Mouse (Mus musculus) G1E (cell line): ENCODE results near the gene Atp7a.

Experiments
- CTCF ChIP-seq: IDR thresholded peaks from 2 replicates; pipeline ENCODE4 v1.5.1; 2012; ENCODE audit warnings: low read depth, low read length, inconsistent platforms, mixed read lengths
- GATA1 ChIP-seq: IDR thresholded peaks from 2 replicates; pipeline ENCODE4 v1.6.1; 2012; ENCODE audit warnings: borderline replicate concordance, low read length, inconsistent platforms, mixed read lengths
- POLR2AphosphoS5 ChIP-seq: IDR thresholded peaks from 2 replicates; pipeline ENCODE4 v1.6.1; 2012; ENCODE audit warnings: low read depth, low read length, inconsistent platforms; ENCODE audit not compliant: insufficient replicate concordance
- TAL1 ChIP-seq: conservative IDR thresholded peaks from 2 replicates; pipeline ENCODE4 v1.6.1; 2012; ENCODE audit warnings: low read depth, low read length, inconsistent platforms, mixed read lengths

DNA sequence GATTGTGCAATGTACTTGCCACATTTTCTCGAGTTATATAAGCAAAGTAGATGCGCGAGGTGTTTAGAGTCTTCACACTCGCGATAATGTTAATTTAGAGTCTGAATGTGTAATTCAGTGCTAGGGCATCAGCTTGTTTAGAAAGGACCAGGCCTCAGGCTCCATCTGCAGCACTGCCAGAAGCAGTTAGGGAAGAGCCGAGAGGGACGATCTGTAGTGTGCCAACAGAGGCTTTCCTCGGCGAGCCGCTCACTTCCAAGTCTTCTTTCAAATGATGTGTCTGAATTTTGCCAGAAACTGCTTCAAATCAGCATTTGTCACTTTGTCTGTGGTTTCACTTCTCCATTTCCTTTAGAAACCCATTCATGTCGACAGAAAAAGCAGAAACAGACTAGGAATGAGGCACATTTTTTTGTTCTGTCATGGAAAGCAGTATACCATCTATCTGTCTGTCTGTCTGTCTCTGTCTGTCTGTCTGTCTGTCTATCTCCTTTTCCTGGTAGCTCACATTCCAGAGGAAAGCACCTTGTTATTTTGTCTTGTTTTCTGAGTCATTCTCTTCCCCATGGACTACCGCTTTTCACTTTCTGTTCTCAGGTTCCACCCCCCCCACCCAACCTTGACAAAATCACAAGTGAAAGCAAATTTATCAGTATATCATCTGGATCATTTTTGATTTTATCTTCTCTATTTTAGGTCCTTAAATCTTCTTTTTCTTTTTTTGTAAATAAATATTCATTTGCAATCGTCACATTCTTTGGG lies 112.4 kb downstream of the Atp7a start:
- TF ChIP-seq CTCF, result no peak
- TF ChIP-seq POLR2AphosphoS5, result no peak
- no peak for TF ChIP-seq TAL1
- TF ChIP-seq GATA1, result no peak
